Mouse (Mus musculus): ENCODE measurements around the gene Prkca. TPM values are rescaled to one million over a fixed set of nuclear protein-coding genes. Genes with fewer than 3 reads are reported as not detected.

Prkca gene
- polyA plus RNA-seq, 1 experiment from 2014 or later = 4.5 TPM

DNA sequence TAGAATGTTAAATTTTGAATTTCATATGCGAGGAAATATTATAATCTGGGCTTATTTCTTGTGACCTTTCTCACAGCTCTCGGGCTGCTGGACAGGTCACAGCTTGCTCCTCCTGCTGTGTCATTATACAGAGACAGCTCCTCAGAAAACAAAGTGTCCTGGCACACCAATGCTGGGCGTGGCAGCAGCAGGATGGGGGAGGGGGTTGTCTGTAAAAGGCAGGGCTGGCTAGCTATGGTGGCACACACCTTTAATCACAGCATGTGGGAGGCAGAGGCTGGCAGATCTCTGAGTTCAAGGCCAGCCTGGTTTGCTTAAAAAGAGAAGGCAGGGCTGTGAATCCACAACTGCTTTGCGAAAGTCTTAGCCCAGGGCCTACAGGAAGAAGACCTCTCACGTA is 360.5 kb downstream of the Prkca start:
- Histone ChIP-seq H3K4me3 (ENCODE audit: low read depth, low read length) (no peak overlapping the region), H3K9ac (ENCODE audit: low read length) (no peak overlapping the region), H3K9me3 (ENCODE audit: control insufficient read depth, low read length) (no peaks in the 10 kb centered on the region), H3K27ac (ENCODE audit: low read depth, low read length) (no peak overlapping the region), H3K4me1 (ENCODE audit: control insufficient read depth, insufficient read depth, low read length) (peaks cover 16% of the 10 kb centered on the region), H3K36me3 (ENCODE audit: control insufficient read depth, insufficient read depth, low read length) (no peaks in the 10 kb centered on the region), H3K27me3 (ENCODE audit: control insufficient read depth, insufficient read depth, low read length) (0 out of 2 replicates have a peak, but pooled peaks cover 2% of the 10 kb centered on the region), H3K4me2 (no peak overlapping the region)
- no peak for ATAC-seq (ENCODE audit: low FRiP score)
- 55% methylated on average over 5 of the region's 5 CpGs for WGBS
- DNase-seq (ENCODE audit: low spot score, missing footprints) = no peak

DNA sequence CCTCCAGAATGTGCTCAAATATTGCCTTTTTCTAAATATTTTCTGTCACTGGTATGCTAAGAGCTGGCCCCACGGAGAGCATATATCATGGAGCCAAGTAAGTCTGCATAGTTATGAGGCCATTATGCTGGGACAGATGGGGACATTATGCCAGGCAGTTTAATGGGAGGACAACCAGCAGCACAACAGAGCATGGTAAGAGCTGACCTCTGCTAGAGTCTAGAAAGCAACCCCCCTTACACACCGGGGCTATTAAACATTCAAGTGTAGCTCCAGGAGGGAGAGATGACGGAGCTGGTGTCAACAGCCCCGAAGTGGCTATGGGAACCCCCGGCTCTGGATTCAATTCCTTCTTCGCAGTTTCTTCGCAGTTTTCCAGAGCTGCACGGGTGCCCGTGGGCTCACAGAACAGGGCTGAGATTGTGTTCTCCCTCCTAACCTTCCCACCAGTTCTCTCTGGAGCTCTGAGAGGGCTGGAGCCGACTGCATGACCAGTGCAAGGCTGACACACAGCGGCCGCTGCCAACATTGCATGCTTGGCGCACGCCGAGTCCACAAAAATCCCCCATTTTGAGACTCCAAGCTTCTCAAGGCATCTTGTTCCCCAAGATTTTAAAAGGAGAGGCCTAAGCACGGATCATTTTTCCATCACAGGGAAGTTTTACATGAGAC is 361.4 kb downstream of the Prkca start:
- no peaks in the 10 kb centered on the region for H3K36me3 ChIP-seq (ENCODE audit: control insufficient read depth, insufficient read depth, low read length)
- no peak overlapping the region for H3K27ac ChIP-seq (ENCODE audit: low read depth, low read length)
- H3K9ac ChIP-seq (ENCODE audit: low read length) = no peak overlapping the region
- H3K4me1 ChIP-seq (ENCODE audit: control insufficient read depth, insufficient read depth, low read length) = peaks cover 16% of the 10 kb centered on the region
- ATAC-seq (ENCODE audit: low FRiP score) (peak; percentile 50; the same call in 1 of the 2 replicates), DNase-seq (ENCODE audit: low spot score, missing footprints) (peak; percentile 97)
- no peak overlapping the region for H3K4me2 ChIP-seq
- H3K4me3 ChIP-seq (ENCODE audit: low read depth, low read length) = no peak overlapping the region
- no peaks in the 10 kb centered on the region for H3K9me3 ChIP-seq (ENCODE audit: control insufficient read depth, low read length)
- 0 out of 2 replicates have a peak, but pooled peaks cover 2% of the 10 kb centered on the region for H3K27me3 ChIP-seq (ENCODE audit: control insufficient read depth, insufficient read depth, low read length)
- WGBS = 23% methylated on average over 16 of the region's 16 CpGs

DNA sequence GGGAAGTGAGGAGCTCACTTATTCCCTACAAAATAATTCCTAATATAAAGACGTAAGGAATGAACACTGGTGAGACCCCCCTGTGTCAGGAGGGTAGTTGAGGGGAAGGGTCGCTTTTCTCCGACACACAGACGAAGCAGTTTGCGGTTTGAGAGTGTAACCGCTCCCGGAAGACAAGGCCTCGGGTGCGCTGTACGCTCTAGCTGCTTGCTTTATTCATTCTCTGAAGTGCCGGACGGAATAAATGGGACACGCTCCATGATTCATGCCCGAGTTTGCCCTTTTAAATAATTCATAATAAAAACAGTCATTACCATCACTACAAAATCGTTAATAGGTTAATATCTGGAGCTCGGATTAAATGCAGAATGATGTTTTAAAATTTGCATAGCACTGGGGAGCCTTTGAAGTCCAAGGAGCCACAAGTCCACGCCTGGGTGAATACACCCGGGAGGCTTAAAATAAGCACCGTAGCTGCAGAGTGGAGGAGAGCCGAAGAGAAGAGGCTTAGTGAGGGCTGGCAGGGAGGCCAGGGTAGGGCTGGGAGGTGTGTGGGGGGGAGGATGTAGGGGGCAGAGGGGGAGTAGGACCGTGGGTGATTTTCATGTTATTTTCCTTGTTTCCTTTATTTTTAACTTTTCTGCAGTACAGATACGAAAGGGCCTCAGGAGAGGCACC is 364.1 kb downstream of the Prkca start:
- peak; percentile 74 for ATAC-seq (ENCODE audit: low FRiP score)
- Histone ChIP-seq H3K4me1 (ENCODE audit: control insufficient read depth, insufficient read depth, low read length) (peaks cover 16% of the 10 kb centered on the region), H3K27ac (ENCODE audit: low read depth, low read length) (no peak overlapping the region), H3K27me3 (ENCODE audit: control insufficient read depth, insufficient read depth, low read length) (0 out of 2 replicates have a peak, but pooled peaks cover 2% of the 10 kb centered on the region), H3K4me2 (peak overlapping the region; percentile 16), H3K9ac (ENCODE audit: low read length) (no peak overlapping the region), H3K36me3 (ENCODE audit: control insufficient read depth, insufficient read depth, low read length) (no peaks in the 10 kb centered on the region), H3K9me3 (ENCODE audit: control insufficient read depth, low read length) (no peaks in the 10 kb centered on the region), H3K4me3 (ENCODE audit: low read depth, low read length) (no peak overlapping the region)
- WGBS = 14% methylated on average over 22 of the region's 22 CpGs
- DNase-seq (ENCODE audit: low spot score, missing footprints) = peak; percentile 86

DNA sequence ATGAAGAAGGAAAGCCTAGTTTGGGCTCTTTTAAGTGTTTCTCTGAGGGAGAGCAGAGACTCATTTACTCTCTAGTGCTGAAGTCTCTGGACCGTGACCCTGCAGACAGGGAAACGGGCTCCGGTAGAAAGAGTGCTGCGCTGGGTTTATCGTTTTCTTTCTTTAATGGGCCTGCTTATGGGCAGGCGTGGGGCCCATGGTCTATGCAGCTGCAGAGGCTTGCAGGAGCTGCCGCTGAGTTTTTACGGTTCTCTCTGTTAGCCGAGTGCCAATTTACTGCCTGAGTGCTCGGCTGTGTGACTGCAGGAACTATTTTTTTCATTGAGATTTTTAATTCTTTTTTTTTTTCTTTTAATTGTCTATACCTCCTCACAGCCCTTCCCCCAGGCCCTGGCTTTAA is 373.8 kb downstream of the Prkca start:
- peak overlapping the region; percentile 20; the same call in 1 of the 2 replicates for H3K27ac ChIP-seq (ENCODE audit: low read depth, low read length)
- no peaks in the 10 kb centered on the region for H3K27me3 ChIP-seq (ENCODE audit: control insufficient read depth, insufficient read depth, low read length)
- H3K4me1 ChIP-seq (ENCODE audit: control insufficient read depth, insufficient read depth, low read length) = 0 out of 2 replicates have a peak, but pooled peaks cover 4% of the 10 kb centered on the region
- DNase-seq (ENCODE audit: low spot score, missing footprints) = no peak
- no peaks in the 10 kb centered on the region for H3K9me3 ChIP-seq (ENCODE audit: control insufficient read depth, low read length)
- H3K9ac ChIP-seq (ENCODE audit: low read length) = no peak overlapping the region
- H3K36me3 ChIP-seq (ENCODE audit: control insufficient read depth, insufficient read depth, low read length) = no peaks in the 10 kb centered on the region
- H3K4me3 ChIP-seq (ENCODE audit: low read depth, low read length) = no peak overlapping the region
- no peak overlapping the region for H3K4me2 ChIP-seq
- no peak for ATAC-seq (ENCODE audit: low FRiP score)
- WGBS = 35% methylated on average over 10 of the region's 10 CpGs

DNA sequence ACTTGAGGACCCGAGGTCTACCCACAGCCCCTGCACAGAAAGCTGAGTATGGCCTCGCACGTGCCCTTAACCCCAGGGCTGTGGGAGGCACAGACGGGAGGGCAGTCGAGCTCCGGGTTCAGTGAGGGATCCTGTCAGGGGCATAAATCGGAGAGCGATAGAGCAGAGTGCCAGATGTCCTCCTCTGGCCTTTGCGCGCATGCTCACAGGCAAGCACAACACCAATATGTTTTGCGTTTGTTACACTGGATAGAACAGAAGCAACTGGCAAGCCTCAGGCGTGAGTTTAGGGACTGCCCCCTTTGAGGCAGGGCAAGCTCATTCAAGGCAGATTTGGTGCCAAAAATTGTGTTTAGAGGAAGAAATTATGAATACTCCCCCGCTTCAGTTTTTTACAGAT is 375.6 kb downstream of the Prkca start:
- no peaks in the 10 kb centered on the region for H3K27me3 ChIP-seq (ENCODE audit: control insufficient read depth, insufficient read depth, low read length)
- ATAC-seq (ENCODE audit: low FRiP score) (no peak), DNase-seq (ENCODE audit: low spot score, missing footprints) (no peak)
- H3K9ac ChIP-seq (ENCODE audit: low read length) = no peak overlapping the region
- no peaks in the 10 kb centered on the region for H3K36me3 ChIP-seq (ENCODE audit: control insufficient read depth, insufficient read depth, low read length)
- WGBS = 83% methylated on average over 13 of the region's 13 CpGs
- H3K4me3 ChIP-seq (ENCODE audit: low read depth, low read length) = no peak overlapping the region
- no peaks in the 10 kb centered on the region for H3K9me3 ChIP-seq (ENCODE audit: control insufficient read depth, low read length)
- no peak overlapping the region for H3K4me2 ChIP-seq
- H3K27ac ChIP-seq (ENCODE audit: low read depth, low read length) = no peak overlapping the region
- H3K4me1 ChIP-seq (ENCODE audit: control insufficient read depth, insufficient read depth, low read length) = 0 out of 2 replicates have a peak, but pooled peaks cover 4% of the 10 kb centered on the region

DNA sequence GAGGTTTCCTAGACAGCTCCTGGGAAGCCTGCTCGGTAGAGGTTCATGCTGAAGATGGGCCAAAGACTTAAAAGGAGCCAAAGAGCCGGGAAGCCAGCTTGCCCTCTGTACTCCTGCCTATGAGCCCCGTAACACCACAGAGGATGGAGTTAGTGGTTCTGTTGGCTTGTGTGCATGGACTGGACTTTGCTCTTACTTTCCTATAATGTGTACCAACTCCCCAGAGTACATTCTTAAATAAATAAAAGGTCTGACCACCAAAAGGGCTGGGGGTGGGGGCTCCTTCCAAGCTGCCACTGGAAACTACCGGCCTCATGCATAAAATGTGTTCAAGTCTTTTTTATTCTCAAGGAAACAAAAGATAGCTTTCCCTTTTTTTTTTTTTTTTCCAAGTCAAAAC is 377.5 kb downstream of the Prkca start:
- 81% methylated on average over 4 of the region's 4 CpGs for WGBS
- Histone ChIP-seq H3K27me3 (ENCODE audit: control insufficient read depth, insufficient read depth, low read length) (no peaks in the 10 kb centered on the region), H3K27ac (ENCODE audit: low read depth, low read length) (no peak overlapping the region), H3K9me3 (ENCODE audit: control insufficient read depth, low read length) (no peaks in the 10 kb centered on the region), H3K4me1 (ENCODE audit: control insufficient read depth, insufficient read depth, low read length) (0 out of 2 replicates have a peak, but pooled peaks cover 4% of the 10 kb centered on the region), H3K36me3 (ENCODE audit: control insufficient read depth, insufficient read depth, low read length) (no peaks in the 10 kb centered on the region), H3K4me3 (ENCODE audit: low read depth, low read length) (no peak overlapping the region), H3K9ac (ENCODE audit: low read length) (no peak overlapping the region), H3K4me2 (no peak overlapping the region)
- no peak for DNase-seq (ENCODE audit: low spot score, missing footprints)
- no peak for ATAC-seq (ENCODE audit: low FRiP score)

DNA sequence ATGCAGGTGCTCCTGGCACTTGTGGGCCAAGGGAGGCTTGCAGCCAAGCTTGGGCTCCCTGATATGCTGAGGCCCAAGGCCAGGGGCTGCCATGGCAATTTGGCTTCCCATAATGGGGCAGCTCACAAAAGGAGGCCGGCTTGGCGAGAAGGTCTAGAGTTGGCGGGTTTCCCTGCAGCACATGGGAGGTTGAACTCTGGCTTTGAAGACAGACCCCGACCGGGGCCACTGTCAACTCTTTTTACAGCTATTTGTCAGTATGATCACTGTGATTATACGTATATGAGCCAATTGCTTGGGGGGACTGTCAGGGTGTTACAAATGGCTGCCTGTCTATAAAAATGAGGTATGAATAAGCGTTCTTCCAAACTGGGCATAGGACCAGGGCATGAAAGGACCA is 378.3 kb downstream of the Prkca start:
- Histone ChIP-seq H3K4me2 (no peak overlapping the region), H3K9me3 (ENCODE audit: control insufficient read depth, low read length) (no peaks in the 10 kb centered on the region), H3K4me3 (ENCODE audit: low read depth, low read length) (no peak overlapping the region), H3K4me1 (ENCODE audit: control insufficient read depth, insufficient read depth, low read length) (0 out of 2 replicates have a peak, but pooled peaks cover 4% of the 10 kb centered on the region), H3K27ac (ENCODE audit: low read depth, low read length) (no peak overlapping the region), H3K27me3 (ENCODE audit: control insufficient read depth, insufficient read depth, low read length) (no peaks in the 10 kb centered on the region), H3K9ac (ENCODE audit: low read length) (no peak overlapping the region), H3K36me3 (ENCODE audit: control insufficient read depth, insufficient read depth, low read length) (no peaks in the 10 kb centered on the region)
- DNase-seq (ENCODE audit: low spot score, missing footprints) (no peak), ATAC-seq (ENCODE audit: low FRiP score) (no peak)
- 87% methylated on average over 7 of the region's 7 CpGs for WGBS

DNA sequence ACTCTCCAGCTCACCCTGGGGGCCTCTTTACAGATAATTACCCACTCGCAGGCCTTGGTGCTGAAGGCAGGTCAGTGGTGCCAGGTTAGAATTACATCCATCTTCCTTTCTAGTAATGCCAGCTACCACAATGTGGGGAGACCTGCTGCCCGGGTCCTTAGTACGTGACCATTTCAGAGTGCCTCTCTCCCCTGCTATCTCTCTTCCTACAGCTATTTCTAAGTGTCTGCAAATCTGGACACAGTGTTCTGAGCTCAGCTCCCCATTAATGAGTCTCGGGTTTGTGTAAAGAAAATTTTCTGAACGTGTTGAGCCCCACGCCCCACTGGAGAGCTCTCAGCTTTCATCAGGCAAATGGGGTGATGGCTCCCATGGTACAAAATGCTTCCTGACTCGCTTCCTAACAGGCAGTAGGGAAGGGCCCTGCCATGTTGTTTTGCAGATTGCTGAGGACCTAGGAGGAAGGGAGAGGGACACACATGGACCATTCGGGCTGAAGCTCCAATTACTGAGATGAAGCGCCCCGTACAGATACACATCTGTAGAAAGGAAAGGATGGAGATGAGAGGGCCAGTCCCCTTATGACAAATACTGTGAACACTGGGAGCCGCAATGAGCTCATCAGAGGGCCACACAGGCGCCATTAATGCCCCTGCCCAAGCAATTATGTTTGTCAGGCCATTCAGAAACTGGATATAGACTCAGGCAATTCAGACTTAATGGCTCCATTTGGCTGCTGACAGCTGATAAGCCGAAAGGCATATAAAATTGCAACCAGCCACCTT is 386.0 kb downstream of the Prkca start:
- Histone ChIP-seq H3K36me3 (ENCODE audit: control insufficient read depth, insufficient read depth, low read length) (no peaks in the 10 kb centered on the region), H3K4me1 (ENCODE audit: control insufficient read depth, insufficient read depth, low read length) (no peaks in the 10 kb centered on the region), H3K9me3 (ENCODE audit: control insufficient read depth, low read length) (no peaks in the 10 kb centered on the region), H3K27me3 (ENCODE audit: control insufficient read depth, insufficient read depth, low read length) (no peaks in the 10 kb centered on the region), H3K9ac (ENCODE audit: low read length) (no peak overlapping the region), H3K4me2 (no peak overlapping the region), H3K27ac (ENCODE audit: low read depth, low read length) (no peak overlapping the region), H3K4me3 (ENCODE audit: low read depth, low read length) (no peak overlapping the region)
- ATAC-seq (ENCODE audit: low FRiP score) = no peak
- no peak for DNase-seq (ENCODE audit: low spot score, missing footprints)
- 88% methylated on average over 13 of the region's 13 CpGs for WGBS

Measured in midbrain, embryonic 11.5 days (tissue).